Mouse (Mus musculus): ENCODE data around the gene Tmem203. TPM values are rescaled to one million over a fixed set of nuclear protein-coding genes. Genes with fewer than 3 reads are reported as not detected.
A peak's percentile ranks its signal among the peaks of the same experiment; 100 is the strongest.

Gene Tmem203
- polyA plus RNA-seq (2012; rRNA removed), result 29.8 and 31.1 TPM in 2 replicates

- DNase-seq (ENCODE audit: extremely low spot score in 1 of 2, low spot score in 1 of 2), result peak; percentile 78 to 90
Measured at GRCm38 (mm10) chr2:25255284-25255779, at the start of gene Tmem203. Tmem203 (plus strand) TSS chr2:25255439.

- no peak for DNase-seq (ENCODE audit: extremely low spot score in 1 of 2, low spot score in 1 of 2)
Measured at GRCm38 (mm10) chr2:25207593-25207992, 47.6 kb upstream of the Tmem203 start.

- no peak for DNase-seq (ENCODE audit: extremely low spot score in 1 of 2, low spot score in 1 of 2)
Measured at GRCm38 (mm10) chr2:25210686-25211085, 44.6 kb upstream of the Tmem203 start.

- DNase-seq (ENCODE audit: extremely low spot score in 1 of 2, low spot score in 1 of 2), result peak; percentile 73 to 80
Measured at GRCm38 (mm10) chr2:25211121-25211670, 44.0 kb upstream of the Tmem203 start, which contains the start of gene Nelfb. Nelfb (minus strand) TSS chr2:25211489.

GRCm38 (mm10) chr2:25213266-25213865 lies 41.9 kb upstream of the Tmem203 start:
- DNase-seq (ENCODE audit: extremely low spot score in 1 of 2, low spot score in 1 of 2), result no peak

- no peak for DNase-seq (ENCODE audit: extremely low spot score in 1 of 2, low spot score in 1 of 2)
Measured at GRCm38 (mm10) chr2:25214444-25214843, 40.8 kb upstream of the Tmem203 start, which contains the start of gene Stpg3. Stpg3 (minus strand) TSS chr2:25214637.

GRCm38 (mm10) chr2:25217666-25218065 lies 37.6 kb upstream of the Tmem203 start:
- no peak for DNase-seq (ENCODE audit: extremely low spot score in 1 of 2, low spot score in 1 of 2)

GRCm38 (mm10) chr2:25218445-25218844 lies 36.8 kb upstream of the Tmem203 start, which contains the start of gene Fam166a:
Fam166a (plus strand) TSS chr2:25218745.
- no peak for DNase-seq (ENCODE audit: extremely low spot score in 1 of 2, low spot score in 1 of 2)

GRCm38 (mm10) chr2:25221331-25221772 lies 33.9 kb upstream of the Tmem203 start:
- DNase-seq (ENCODE audit: extremely low spot score in 1 of 2, low spot score in 1 of 2), result no peak

GRCm38 (mm10) chr2:25223681-25224491 lies 31.4 kb upstream of the Tmem203 start:
- peak in 1 of 2 experiments; percentile 77 for DNase-seq (ENCODE audit: extremely low spot score in 1 of 2, low spot score in 1 of 2)

GRCm38 (mm10) chr2:25224492-25224765 lies 30.8 kb upstream of the Tmem203 start, which contains the start of gene Tubb4b:
Tubb4b (minus strand) TSS chr2:25224702.
- DNase-seq (ENCODE audit: extremely low spot score in 1 of 2, low spot score in 1 of 2), result no peak

GRCm38 (mm10) chr2:25224766-25225752 lies 30.2 kb upstream of the Tmem203 start:
- peak; percentile 99 to 100 for DNase-seq (ENCODE audit: extremely low spot score in 1 of 2, low spot score in 1 of 2)

- DNase-seq (ENCODE audit: extremely low spot score in 1 of 2, low spot score in 1 of 2), result no peak
Measured at GRCm38 (mm10) chr2:25225811-25226379, 29.3 kb upstream of the Tmem203 start.

GRCm38 (mm10) chr2:25226864-25227263 lies 28.4 kb upstream of the Tmem203 start:
- DNase-seq (ENCODE audit: extremely low spot score in 1 of 2, low spot score in 1 of 2), result peak in 1 of 2 experiments; percentile 49

- DNase-seq (ENCODE audit: extremely low spot score in 1 of 2, low spot score in 1 of 2), result no peak
Measured at GRCm38 (mm10) chr2:25227406-25227805, 27.8 kb upstream of the Tmem203 start.

- DNase-seq (ENCODE audit: extremely low spot score in 1 of 2, low spot score in 1 of 2), result peak; percentile 78 to 90
Measured at GRCm38 (mm10) chr2:25228431-25228889, 26.8 kb upstream of the Tmem203 start.

GRCm38 (mm10) chr2:25228995-25229530 lies 26.2 kb upstream of the Tmem203 start:
- no peak for DNase-seq (ENCODE audit: extremely low spot score in 1 of 2, low spot score in 1 of 2)

GRCm38 (mm10) chr2:25229582-25229981 lies 25.7 kb upstream of the Tmem203 start:
- DNase-seq (ENCODE audit: extremely low spot score in 1 of 2, low spot score in 1 of 2), result no peak

GRCm38 (mm10) chr2:25230581-25230980 lies 24.7 kb upstream of the Tmem203 start:
- DNase-seq (ENCODE audit: extremely low spot score in 1 of 2, low spot score in 1 of 2), result no peak
